Mouse (Mus musculus) embryo, embryonic 10.5 days (tissue): ENCODE measurements around the gene Zbtb20.
A peak's percentile ranks its signal among the peaks of the same experiment; 100 is the strongest.

Source experiments
- DNase-seq: peaks from one replicate; pipeline ENCODE4 v3.0.0-alpha.2; 2015; ENCODE audit warnings: low spot score

Zbtb20 gene

DNA sequence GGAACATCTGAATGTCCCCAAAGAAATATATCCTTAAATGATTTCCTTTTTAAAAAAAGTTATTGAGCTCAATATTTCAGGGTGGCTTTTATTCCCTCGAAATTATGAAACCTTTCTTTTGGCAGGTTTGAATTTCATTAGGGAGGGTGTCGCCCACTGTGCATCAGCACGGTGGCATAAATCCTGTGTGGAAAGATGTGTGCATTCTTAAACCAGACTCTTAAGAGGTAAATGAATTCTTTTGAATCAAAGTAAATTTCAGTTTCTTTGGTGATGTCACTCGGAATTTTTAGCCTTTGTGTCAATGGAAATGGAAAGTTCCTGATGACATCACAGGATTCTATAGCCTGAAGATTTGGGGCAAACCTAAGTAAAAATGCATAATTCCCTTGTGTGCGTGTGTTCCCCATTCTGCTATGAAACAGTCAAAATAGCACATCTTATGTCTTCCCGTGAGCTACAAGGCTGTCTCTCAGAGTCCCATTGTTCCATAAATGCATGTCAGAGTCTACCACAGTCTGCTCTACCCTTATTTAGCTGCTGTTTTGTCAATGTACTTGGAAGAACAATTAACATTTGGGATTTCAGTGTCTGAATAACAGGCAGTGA, 318.1 kb downstream of the Zbtb20 start:
- no peak for DNase-seq

DNA sequence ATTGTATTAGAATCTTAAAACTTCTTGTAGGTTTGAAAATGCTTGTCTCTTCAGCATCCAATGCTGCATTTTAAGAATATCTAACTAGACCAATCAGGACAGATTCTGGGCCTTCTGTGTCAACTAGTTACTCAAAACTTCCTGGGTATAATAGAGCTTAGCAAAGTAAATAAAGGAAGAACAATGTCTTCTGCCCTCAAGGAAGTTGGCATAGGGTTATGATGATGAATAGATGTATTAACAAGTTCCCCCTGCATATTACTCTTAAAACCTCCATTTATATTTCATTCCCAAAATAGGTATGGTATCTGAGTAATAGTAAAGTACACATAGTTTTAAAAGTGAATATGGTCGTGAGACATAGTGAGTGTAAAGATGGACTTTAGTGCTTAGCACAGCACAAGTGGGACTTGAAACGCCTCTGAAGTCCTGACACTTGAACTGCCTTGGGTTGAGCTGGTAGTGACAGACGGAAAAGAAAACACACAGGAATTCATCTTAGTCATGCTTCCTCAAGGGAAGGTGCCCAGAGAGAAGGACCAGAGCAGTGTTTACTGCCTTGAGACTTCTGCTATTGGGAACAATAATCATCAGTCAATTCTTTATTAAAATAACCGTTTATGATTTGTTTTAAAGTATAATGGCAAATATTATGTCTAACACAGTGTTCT, 341.8 kb downstream of the Zbtb20 start:
- no peak for DNase-seq

DNA sequence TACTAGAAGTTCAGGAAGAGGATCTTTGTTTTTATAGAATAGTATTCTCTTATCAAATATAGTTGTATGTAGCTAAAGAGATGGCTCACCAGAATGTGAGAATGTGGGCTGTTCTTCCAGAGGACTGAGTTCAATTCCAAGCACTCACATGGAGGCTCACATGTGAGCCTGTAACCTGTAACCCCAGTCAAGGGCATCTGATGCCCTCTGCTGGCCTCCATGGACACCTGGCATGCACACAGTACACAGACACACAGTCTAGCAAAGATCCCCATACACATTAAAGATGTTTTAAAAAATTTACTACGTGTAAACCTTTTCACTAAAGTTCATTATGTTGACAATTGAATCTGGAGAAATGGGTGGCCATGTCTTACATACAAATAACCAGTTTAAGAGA, 343.7 kb downstream of the Zbtb20 start:
- DNase-seq: no peak

DNA sequence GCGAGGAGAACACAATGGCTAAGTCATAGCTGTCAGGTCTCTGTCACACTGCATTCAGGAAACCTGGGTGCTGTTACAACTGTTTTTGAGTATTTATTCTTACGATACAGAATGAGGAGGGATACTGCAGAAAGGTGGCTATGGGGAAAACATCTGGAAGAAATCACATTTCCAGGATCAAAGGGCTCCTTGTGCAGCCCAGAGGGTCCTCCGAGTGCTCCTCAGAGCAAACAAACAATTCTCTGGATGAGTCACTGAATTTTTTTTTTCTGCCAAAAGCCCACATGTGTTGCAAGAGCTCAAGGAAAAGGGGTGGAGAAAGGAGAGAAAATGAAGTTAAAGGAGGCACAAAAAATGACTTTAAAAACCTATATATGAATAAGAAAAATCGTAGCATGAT, 345.6 kb downstream of the Zbtb20 start:
- DNase-seq: peak; percentile 57

DNA sequence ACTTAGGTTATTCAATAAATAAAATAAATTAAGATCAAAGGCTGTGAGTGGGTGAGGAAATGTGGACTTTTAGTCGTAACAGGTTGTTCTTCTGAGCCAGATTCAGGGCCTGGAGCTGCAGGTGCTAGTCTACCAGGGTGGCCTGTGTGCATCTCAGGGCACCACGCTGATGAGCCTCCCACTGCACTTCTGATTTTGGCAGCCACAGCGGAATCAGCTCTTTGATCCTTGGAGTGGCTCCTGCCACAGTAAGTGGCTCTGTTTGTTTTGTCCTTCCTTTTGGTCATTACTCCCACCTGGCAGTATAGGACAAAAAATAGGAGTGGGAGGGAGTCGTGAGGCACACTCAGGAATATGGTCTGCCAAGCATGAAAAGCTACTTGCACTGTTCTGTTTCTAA, 354.6 kb downstream of the Zbtb20 start:
- no peak for DNase-seq

DNA sequence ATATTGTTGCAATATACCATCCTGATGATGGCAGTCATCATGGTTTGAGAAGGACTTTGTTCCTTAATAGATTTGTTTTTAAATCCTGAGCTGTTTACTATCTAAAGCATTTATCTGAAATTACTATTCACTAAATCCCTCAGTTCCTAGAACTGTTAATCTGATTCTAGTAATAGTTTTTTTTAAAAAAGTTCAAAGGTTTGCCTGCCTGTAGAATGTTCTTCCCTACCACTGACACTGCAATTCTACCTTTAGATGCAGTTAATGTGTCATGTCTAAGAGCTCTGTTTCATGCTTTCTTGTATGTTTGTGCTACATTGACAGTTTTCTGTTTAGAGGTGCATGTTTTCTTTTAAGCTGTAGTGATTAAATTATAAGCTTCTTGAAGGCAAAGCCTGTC, 358.6 kb downstream of the Zbtb20 start:
- DNase-seq: no peak

DNA sequence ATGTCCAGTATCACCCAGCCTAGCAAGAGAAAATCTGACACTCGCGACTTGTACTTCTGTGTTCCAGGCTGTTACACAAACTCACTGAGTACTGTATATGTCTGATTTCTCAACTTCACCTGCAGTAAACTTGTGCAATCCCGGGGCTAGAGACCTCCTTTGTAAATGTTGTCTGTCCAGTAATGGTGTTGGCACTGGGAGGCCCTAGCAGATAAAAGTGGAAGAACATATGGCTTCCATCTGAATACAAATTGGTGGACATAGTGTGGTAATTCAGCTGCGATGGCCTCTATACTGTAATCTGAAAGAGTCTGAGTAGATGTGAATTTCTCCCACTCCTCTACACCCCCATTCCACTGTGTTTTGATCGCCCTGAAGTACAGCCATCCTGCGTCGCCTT, 359.6 kb downstream of the Zbtb20 start:
- DNase-seq: peak; percentile 8

DNA sequence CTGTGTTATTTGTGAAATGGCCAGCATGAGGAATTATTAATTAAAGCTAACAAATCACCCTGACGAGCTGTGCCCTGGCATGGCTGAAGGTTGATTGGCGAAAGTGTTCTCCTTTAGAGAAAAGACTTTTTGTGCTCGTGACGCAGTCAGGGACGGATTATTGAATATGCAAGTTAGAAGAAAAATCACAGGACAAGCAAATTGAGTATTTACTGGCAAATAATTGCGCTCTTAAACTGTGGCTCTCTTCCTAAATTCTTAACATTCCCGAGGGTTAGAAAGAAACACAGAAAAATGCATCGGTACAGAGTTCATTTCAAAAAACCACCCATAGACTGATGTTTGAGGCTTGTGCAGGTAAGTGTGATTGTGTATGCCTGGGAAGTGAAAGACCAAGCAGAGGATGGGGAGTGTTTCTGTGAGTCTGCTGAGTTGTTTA, 360.1 kb downstream of the Zbtb20 start:
- DNase-seq: no peak

DNA sequence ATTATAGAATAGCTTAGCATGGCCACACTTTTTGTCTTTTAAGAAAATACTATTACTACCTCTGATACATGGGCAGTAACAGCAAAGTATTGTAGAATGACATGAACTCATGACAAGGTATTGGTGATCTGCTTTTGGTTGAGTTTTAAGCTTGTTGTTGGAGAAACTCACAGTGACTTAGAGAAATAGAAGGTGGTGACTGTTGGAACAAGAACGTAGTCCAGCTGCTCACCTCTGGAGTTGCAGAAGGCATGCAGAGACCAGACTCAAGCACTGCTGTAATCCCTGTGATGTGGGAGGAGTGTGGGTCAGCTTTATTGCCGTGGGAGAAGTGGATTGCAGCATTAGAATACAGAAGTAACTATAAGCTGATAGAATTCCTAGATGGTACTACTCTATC, 361.9 kb downstream of the Zbtb20 start:
- DNase-seq: no peak

DNA sequence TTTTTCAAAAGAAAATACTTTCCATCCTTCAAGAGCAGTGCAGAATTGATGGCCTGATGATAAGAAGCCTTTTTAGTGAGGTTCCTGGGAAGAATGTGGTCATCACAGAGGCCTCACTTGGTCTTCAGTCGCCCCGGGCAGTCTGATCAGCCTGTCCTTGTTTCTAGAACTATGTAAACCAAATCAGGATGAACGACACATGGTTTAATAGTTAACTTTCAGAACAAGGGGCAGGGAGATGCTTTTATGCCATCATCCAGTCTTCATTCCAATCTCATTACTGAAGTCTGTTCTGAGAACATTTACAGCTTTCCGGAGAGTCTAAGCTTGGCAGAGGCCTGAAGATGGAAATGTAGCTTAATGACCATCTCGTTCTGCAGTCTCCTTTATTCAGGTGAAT, 371.3 kb downstream of the Zbtb20 start:
- no peak for DNase-seq

DNA sequence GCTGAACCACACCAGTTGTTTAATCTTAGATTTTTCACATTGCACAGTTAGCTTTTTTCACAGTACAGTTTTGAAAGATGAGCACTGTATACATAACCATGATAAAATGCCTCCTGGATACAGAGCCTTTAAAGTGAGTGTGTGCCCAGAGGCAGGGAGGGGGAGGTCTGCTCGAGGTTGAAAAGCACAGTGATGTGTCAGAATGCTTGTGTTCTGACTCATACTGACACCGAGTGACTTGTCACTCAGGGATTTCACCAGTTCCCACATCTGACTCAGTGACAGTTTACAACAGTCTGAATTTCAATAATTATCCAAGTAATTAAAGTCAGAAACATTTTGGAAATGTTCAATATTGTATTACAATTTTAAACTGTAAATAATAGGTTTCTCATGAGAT, 377.4 kb downstream of the Zbtb20 start:
- DNase-seq: no peak

DNA sequence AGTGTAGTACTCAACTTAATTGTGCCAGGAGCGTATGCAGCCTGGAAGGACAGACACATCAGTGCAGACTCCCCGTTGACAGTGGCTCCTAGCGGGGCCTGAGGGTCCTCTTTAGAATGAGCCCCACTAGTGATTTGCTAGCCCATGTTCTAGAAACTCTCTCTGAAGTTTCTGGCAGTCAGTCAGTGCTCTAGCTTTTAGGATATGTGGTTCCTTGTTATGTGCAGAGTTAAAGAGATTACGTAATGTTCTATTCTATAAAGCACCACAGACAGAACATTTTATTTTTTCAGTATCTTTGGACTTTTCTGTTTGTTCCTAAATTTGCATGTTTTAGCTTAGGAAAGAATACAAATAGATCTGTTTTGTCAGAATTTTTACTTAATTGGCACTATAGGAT, 378.1 kb downstream of the Zbtb20 start:
- DNase-seq: no peak

DNA sequence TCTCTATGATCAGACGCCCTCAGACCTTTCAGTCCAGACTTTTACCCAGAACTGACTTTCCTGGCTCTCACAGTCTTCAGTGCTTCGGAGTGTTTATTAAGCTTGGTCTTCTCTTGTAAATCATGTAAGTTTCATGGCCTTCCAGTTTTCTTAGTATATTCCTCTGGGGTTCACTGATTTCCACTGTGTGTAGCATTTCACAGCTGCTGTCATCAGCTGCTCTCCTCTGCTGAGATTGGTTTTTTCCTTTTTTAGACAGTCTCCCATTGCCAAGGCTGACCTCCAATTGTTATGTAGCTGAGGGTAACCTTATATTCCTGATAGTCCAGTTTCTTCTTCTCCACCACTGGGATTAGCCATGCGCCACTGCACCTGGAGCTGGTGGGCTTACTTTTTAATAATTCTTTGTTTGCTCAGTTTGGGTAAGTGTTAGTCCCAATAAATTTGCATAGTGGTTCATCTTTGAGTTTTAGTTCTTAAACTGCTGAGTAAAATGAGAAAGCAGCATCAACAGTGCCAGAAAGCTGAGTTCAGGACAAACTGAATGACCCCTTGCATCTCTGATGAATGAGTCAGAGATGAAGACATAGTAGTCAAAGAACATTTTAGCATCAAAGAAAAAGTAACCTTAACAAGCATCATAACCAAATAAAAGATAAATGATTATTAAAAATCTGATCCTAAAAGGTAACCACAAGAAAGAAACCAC, 380.7 kb downstream of the Zbtb20 start:
- no peak for DNase-seq

DNA sequence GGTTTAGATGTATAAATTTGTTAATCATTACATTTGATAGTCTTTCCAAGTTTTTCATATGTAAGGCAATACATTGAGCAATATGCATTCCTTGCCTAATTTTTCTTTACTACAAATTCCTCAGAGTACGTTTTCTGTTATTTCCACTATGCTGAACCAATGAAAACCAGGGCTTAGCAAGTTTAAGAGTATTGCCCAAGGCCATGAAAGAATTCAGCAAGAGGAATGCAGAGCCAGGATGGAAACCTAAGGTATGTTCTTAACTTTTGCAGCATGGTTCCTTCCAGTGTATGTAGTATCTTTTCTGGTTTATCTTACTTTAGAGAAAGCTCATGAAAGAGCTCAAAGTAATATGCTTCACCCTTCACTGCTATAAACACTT, 381.2 kb downstream of the Zbtb20 start:
- DNase-seq: no peak

DNA sequence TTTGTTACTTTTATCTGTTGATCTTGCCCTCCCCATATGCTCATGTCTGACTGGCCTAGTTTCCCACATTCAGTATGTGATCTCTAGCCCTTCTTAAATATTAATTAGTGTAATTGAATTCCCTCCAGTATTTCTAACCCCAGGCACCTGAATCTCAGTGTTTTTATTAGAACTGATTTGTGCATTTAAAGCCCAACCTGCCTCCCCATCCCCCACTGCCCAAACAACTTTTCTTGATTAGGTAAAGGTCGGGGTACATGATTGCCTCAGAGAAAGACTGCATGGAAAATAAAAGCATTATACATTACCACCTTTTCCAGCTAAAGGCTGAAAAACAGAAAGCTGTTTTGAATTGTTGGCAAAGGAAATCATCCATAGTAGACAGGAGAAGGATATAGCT, 383.8 kb downstream of the Zbtb20 start:
- no peak for DNase-seq

DNA sequence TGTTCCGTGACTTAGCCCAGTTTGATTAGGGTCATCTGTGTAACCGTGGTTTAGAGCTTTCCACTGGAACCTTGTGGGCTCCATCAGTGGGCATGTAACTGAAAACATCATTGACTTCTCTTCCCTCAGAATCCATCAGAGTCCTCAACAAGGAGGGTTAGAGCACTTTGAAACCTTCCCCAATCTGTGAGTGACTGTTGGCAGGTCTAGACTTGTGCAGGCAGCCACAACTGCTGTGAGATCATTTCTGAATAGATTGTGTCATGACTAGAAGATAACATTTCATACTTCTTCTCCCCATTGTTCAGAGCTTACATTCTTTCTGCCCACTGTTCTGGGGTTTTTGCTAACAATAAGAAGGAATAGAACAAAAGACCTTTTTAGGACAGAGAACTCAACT, 385.2 kb downstream of the Zbtb20 start:
- no peak for DNase-seq

DNA sequence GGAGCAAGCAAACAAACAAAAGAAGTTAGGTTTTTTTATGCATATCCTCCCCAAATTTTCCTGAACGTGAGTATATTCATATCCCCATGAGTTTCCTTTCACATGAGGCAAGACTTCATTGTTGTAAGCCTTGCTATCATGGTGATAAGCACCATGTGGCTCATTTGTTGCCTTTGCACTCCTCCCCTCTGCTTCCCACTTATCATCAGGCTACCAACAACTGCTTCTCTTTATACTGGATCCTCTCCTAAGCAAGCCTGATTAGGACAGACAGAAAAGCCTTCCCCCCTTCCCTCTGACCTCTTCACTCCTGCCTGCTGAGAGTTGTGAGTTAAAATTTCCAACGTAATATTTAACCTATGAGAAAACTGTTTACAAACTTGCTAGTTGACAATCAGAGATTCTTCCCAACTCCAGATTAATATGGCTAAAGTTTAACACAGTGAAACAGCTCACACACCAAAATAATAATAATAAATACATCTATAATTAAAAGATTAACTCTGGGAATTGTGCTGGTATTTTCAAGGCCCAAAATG, 398.4 kb downstream of the Zbtb20 start:
- DNase-seq: no peak

DNA sequence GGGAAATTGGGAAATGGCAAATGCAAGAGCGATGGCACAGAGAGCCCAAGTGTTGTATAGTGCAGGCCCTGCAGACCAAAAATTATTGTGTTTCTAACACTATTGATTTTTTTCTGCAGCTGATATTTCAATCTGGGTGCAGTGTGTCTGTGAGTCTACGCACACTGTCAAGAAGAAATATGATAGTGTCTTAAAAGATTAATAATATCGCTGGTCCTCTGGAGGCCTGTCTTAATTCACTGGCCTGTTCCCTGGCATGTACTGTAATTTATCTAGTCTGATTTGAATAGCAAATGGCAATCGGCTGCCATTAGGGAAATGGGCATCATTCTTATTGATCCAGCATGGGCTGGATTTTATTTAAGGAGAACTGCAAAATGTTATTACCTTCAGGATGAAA, 401.1 kb downstream of the Zbtb20 start:
- DNase-seq: no peak

DNA sequence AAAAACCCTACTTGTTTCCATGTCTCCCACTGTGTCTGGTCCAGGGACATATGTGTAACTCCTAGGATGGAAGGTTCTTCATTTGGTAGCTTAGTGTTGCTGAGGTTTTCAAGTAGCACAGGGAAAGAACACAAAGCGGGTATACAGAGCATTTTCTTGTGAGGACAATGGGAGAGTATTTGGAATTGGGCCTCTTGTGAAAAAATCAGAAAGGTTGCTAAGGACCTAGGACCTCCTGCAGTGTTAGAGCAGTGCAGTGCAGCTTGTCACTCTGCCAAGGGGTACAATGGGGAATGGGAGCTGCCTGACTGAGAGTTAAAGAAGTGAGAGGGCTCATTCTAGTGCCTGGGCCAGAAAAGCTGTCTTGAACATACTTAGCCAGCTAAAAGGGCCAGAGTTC, 410.6 kb downstream of the Zbtb20 start:
- peak; percentile 31 for DNase-seq

DNA sequence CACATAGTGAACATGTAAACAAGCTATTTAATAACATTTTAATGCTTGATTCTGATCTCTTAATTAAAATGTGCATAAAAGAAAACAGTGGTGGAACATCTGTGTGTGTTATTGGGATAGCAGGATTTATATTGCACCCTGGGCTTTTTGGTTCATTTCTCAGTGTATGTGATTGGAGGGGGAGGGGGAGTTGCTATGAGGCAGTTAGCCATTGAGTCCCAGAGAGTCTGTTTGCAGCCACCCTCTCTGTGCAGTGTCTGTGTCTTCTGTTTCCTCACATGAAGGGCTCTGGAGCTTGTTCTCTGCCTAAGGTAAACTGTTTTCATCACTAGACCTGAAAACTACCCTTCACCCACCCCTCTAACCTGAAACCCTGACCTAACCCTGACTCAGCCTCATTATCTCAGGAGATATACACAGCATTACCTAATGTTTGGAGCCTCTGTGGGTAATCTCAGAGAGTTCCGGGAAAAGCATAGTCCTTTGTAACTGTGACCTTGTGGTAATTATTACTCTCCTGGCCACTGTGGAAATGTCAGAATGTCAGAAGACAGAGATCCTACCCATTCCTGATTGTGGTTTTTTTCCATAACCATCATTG, 411.2 kb downstream of the Zbtb20 start:
- no peak for DNase-seq

DNA sequence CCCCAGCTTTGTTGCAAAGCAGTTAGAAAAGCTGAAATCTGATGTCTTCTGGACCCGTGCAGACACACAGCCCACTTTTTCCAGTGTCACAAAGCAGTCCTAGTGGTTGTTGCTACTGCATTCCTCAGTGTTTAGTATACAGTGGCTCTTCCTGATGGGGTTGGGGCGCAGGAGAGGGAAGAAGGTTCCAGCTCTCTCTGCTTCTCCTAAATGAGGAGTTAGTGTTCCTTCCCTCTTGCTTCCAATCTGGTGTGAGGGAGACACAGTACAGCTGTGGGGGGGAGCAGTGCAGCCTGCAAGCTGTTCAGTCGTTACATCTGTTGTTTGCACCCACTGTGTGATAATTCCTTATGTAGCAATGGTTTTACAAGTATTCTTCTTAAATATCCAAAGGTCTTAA, 415.7 kb downstream of the Zbtb20 start:
- DNase-seq: no peak

DNA sequence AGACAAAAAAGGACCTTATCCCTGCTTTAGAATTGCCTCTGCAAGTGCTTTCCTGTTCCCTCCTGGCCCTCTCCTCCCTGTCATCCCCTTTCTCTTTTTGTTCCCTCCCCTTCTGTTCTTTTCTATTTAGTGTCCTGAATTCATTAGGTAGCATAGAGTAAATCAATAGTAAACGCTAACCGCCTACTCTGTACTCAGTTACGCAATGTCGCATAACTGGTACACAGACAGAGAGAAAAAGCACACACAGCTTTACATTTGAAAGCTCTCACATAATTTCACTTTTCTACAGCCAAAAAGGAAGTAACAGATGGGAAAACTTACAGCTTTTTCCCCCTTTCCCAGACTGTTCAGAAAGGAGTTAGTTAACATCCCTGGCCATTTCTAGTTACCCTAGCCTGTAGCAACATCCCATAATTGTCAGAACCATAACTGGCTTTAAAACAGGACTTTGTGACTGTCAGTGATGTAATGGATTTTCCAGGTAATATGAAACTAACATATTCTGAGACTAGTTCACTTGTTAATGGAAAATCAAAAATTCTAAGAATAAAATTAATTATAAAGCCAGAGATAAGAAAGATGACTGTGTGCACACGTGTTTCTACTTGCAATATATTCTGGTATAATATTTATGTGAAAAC, 422.4 kb downstream of the Zbtb20 start:
- no peak for DNase-seq
